Mouse (Mus musculus) common myeloid progenitor, adult 5-6 weeks (primary cell): ENCODE measurements around the gene Ccdc73. TPM values are rescaled to one million over a fixed set of nuclear protein-coding genes. Genes with fewer than 3 reads are reported as not detected.

Experiments used
- total RNA-seq: library from RNA; stranded (forward); fragments of 200-1000, 187-1606 nt; gene quantifications from 2 replicates; pipeline ENCODE4 v1.2.3, GENCODE M21; 2017

Ccdc73 gene
- total RNA-seq, 1 experiment from 2014 or later, result 7.3 TPM

Other genes starting within 250 kb of the Ccdc73 start
- gene Tcp11l1, start 155.6 kb upstream of the Ccdc73 start, total RNA-seq, result 5.3 and 11.2 TPM in 2 replicates
- gene Pin1rt1, start 151.4 kb upstream of the Ccdc73 start, total RNA-seq, result not detected in 2 replicates
- gene Depdc7, start 124.9 kb upstream of the Ccdc73 start, total RNA-seq, result 1.2 and 15.7 TPM in 2 replicates
- 17.4 and 29.6 TPM in 2 replicates for gene Qser1, start 51.0 kb upstream of the Ccdc73 start, total RNA-seq
- gene Prrg4, start 17.9 kb upstream of the Ccdc73 start, total RNA-seq, result 10.7 and 14.1 TPM in 2 replicates
- 351 and 353 TPM in 2 replicates for gene Eif3m, start 149.3 kb downstream of the Ccdc73 start, total RNA-seq
- gene Gm11060, start 224.2 kb downstream of the Ccdc73 start, total RNA-seq, result not detected in 2 replicates